Mouse (Mus musculus): ENCODE measurements around the gene Scaf1. TPM values are rescaled to one million over a fixed set of nuclear protein-coding genes. Genes with fewer than 3 reads are reported as not detected.

Scaf1 gene
- total RNA-seq, 2 experiments from 2014 or later, result 41.7 to 44.3 TPM

DNA sequence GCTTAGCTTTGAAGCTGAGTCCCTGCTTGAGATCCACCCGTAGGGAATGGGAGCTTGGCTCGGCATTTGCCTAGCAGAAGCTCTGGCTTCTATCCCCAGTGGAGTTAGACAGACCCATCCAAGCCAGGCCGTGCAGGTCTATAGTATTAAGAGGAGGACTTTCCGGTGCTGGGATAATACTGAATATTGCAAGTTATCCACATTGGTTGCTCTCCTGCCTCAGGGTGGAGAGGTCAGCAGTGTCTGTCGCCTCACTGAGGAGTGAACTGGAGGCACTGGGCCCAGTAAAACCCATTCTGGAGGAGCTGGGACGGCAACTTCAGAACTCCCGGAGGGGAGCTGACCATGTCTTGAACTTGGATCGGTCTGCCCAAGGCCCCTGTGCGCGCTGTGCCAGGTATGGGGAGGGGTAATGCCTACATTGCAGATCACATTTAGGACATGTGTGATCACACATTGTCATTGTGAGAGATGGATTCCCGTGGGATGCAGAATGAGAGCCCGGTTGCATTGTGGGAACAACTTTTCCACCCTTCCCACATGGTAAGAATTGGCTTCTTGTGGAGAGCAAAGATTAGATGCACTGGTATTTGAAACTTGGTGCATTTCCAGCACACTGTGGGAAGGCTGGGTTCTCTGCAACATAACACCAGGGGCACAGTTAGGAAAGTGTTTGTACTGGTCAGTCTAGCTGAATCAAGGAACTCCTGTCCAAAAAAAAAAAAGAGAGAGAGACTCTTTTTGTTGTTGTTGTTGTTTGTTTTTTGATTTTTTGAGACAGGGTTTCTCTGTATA is 61.9 kb downstream of the Scaf1 start:
- TF ChIP-seq CTCF (IDR thresholded peaks at IDR 0.05), result no peak
- DNase-seq, result no peak
- intact Hi-C loops (cut with DNase I), result loop anchor here (10.0 kb wide), 1 partner anchor 209 kb away; the partner anchor contains the start of gene Vrk3
- no peak overlapping the region for H3K4me3 ChIP-seq
- H3K27ac ChIP-seq, result peak overlapping the region; percentile 58

- intact Hi-C loops (cut with DNase I), result loop anchor here (2.0 to 10.0 kb wide), 2 partner anchors 25 to 209 kb away; partner anchors contain the start of genes Ap2a1 and Vrk3
- no peak for DNase-seq
Observed at GRCm38 (mm10) chr7:44953561-44953960, 62.6 kb downstream of the Scaf1 start.

More at GRCm38 (mm10) chr7:44953561-44953960, 62.6 kb downstream of the Scaf1 start:
- H3K4me3 ChIP-seq, result no peak overlapping the region
- peak overlapping the region; percentile 58; the same call in 1 of the 2 replicates for H3K27ac ChIP-seq
- TF ChIP-seq CTCF (IDR thresholded peaks at IDR 0.05), result no peak

Small RNA genes lying within 50 kb of the gene (microRNA-seq; reads per million reads assigned to microRNA genes)
- not detected for gene Mir7054

Other genes with a start within 250 kb of the Scaf1 start
- gene Nup62, start 200.3 kb downstream of the Scaf1 start, total RNA-seq (2021), result 10 to 100 TPM; 21.8 to 26.6 TPM
- gene Il4i1, start 200.0 kb downstream of the Scaf1 start, total RNA-seq (2021), result 1 to 10 TPM; 1.6 to 3.3 TPM
- 100 to 1,000 TPM in 1 of 2 experiments, 10 to 100 TPM in 1; 74.7 to 115 TPM for gene Atf5, start 199.7 kb downstream of the Scaf1 start, total RNA-seq (2021)
- gene Akt1s1, start 167.4 kb downstream of the Scaf1 start, total RNA-seq (2021), result 100 to 1,000 TPM; 128 to 137 TPM
- 10 to 100 TPM; 40.8 to 56.4 TPM for gene Tbc1d17, start 167.3 kb downstream of the Scaf1 start, total RNA-seq (2021)
- 10 to 100 TPM; 19.4 to 21.2 TPM for gene Pnkp, start 159.2 kb downstream of the Scaf1 start, total RNA-seq (2021)
- 100 to 1,000 TPM; 126 to 137 TPM for gene Ptov1, start 146.6 kb downstream of the Scaf1 start, total RNA-seq (2021)
- 10 to 100 TPM; 53.1 to 68.5 TPM for gene Med25, start 123.7 kb downstream of the Scaf1 start, total RNA-seq (2021)
- gene Fuz, start 120.3 kb downstream of the Scaf1 start, total RNA-seq (2021), result 10 to 100 TPM; 16.4 to 18.6 TPM
- 10 to 100 TPM; 59.1 to 62.6 TPM for gene Ap2a1, start 86.9 kb downstream of the Scaf1 start, total RNA-seq (2021)
- not detected for gene Tsks, start 73.2 kb downstream of the Scaf1 start, total RNA-seq (2021)
- gene Cpt1c, start 41.5 kb downstream of the Scaf1 start, total RNA-seq (2021), result 1 to 10 TPM in 1 of 2 experiments, under 1 TPM in 1; 0.92 to 2.3 TPM
- gene Prmt1, start 29.8 kb downstream of the Scaf1 start, total RNA-seq (2021), result 100 to 1,000 TPM; 126 to 136 TPM
- gene Irf3, start 18.7 kb downstream of the Scaf1 start, total RNA-seq (2021), result 10 to 100 TPM; 18.4 to 18.9 TPM
- 1 to 10 TPM; 7.6 to 9.7 TPM for gene Bcl2l12, start 17.7 kb downstream of the Scaf1 start, total RNA-seq (2021)
- 10 to 100 TPM; 22.6 to 25.5 TPM for gene Rras, start 1.6 kb upstream of the Scaf1 start, total RNA-seq (2021)
- 10 to 100 TPM; 12.8 to 16.1 TPM for gene Prr12, start 36.5 kb upstream of the Scaf1 start, total RNA-seq (2021)
- 10 to 100 TPM; 30.2 to 32.9 TPM for gene Nosip, start 46.1 kb upstream of the Scaf1 start, total RNA-seq (2021)
- 10 to 100 TPM in 1 of 2 experiments, 1 to 10 TPM in 1; 8.1 to 11.0 TPM for gene Prrg2, start 46.3 kb upstream of the Scaf1 start, total RNA-seq (2021)
- 10 to 100 TPM in 1 of 2 experiments, 1 to 10 TPM in 1; 7.2 to 20.2 TPM for gene Rcn3, start 75.9 kb upstream of the Scaf1 start, total RNA-seq (2021)
- gene Fcgrt, start 87.5 kb upstream of the Scaf1 start, total RNA-seq (2021), result 10 to 100 TPM; 33.6 to 38.5 TPM
- 100 to 1,000 TPM; 457 to 518 TPM for gene Rps11, start 108.1 kb upstream of the Scaf1 start, total RNA-seq (2021)
- gene Rpl13a, start 112.4 kb upstream of the Scaf1 start, total RNA-seq (2021), result 100 to 1,000 TPM; 552 to 624 TPM
- under 1 TPM in 1 of 2 experiments, not detected in 1; 0.26 TPM for gene Gm45713, start 119.9 kb upstream of the Scaf1 start, total RNA-seq (2021)
- 1 to 10 TPM; 2.2 to 3.3 TPM for gene Flt3l, start 120.1 kb upstream of the Scaf1 start, total RNA-seq (2021)
- gene Pih1d1, start 137.9 kb upstream of the Scaf1 start, total RNA-seq (2021), result 10 to 100 TPM; 34.7 to 39.7 TPM
- 10 to 100 TPM; 11.6 to 15.1 TPM for gene Aldh16a1, start 138.2 kb upstream of the Scaf1 start, total RNA-seq (2021)
- under 1 TPM; 0.31 to 0.36 TPM for gene Slc17a7, start 147.6 kb upstream of the Scaf1 start, total RNA-seq (2021)
- not detected for gene Gfy, start 163.2 kb upstream of the Scaf1 start, total RNA-seq (2021)
- gene Pth2, start 164.6 kb upstream of the Scaf1 start, total RNA-seq (2021), result not detected
- not detected for gene Ccdc155, start 188.5 kb upstream of the Scaf1 start, total RNA-seq (2021)
- gene Dkkl1, start 195.8 kb upstream of the Scaf1 start, total RNA-seq (2021), result not detected
- gene Tead2, start 199.4 kb upstream of the Scaf1 start, total RNA-seq (2021), result 1 to 10 TPM; 2.6 to 4.1 TPM
- gene Cd37, start 222.8 kb upstream of the Scaf1 start, total RNA-seq (2021), result 1 to 10 TPM in 1 of 2 experiments, under 1 TPM in 1; 0.69 to 1.3 TPM
- gene Slc6a16, start 224.7 kb upstream of the Scaf1 start, total RNA-seq (2021), result not detected

Measured in gastrocnemius, adult 2 months (tissue).